Mouse (Mus musculus) bone marrow, adult 2 months (tissue): Measurements from ENCODE around the gene Carns1.

Source experiments
- CTCF ChIP-seq: fragments of 200-500 bp; IDR thresholded peaks from 2 replicates; pipeline ENCODE4 v1.5.1; 2011; ENCODE audit warnings: low read length, control low read depth; ENCODE audit not compliant: control insufficient read depth, insufficient read depth
- POLR2A ChIP-seq: fragments of 200-500 bp; IDR thresholded peaks from 2 replicates; pipeline ENCODE4 v1.6.1; 2011; ENCODE audit warnings: low read depth, mild to moderate bottlenecking, control low read depth, low read length, borderline replicate concordance; ENCODE audit not compliant: control insufficient read depth

DNA sequence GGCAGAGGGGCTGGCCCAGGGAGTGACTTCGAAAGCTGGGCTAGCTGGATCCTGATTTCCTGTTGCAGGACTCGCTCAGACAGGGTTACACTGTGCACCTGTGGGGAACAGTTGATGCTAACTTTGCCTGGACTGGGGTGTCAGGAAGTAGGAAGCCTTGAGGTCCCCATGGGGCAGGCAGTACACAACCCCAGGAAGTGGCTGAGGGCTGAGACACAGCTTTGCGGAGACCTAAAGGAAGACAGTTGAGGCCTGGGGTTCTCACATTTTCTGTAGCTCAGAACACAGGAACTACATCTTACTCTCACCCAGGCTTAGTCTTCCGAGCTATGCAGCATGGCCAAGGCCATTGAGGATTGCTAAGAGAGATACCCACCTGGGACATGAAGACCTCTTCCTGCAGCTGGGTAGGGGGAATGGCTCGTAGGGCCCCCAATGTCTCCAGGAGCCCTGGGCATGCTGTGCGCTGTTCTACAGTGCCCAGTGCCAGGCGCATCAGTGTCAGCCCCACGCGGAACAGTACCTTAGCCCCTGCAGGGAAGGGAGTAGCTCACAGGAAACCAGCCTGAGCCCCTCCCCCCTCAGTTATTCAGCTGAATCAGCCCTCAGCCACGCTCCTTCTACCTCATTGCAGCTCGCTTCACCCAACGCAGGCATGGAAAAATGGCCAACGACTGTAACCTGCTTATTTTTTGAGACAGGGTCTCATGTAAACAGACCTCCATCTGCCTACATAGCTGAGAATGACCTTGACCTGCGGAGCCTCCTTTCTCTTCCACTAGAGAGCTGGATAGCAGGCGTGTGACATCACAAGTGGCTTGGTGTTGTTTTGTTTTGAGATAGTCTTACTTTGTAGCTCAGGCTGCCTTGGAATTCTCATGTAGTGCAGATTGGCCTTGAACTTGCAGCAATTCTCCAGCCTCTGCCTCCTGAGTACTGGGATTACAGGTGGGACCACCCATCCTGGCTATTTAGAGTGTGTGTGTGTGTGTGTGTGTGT is 10.0 kb upstream of the Carns1 start:
- TF ChIP-seq CTCF (no peak), POLR2A (0 out of 2 replicates have a peak, but pooled peaks have one; percentile 5)
